Mouse (Mus musculus): ENCODE data around the gene Mthfd2.

Mthfd2 gene

DNA sequence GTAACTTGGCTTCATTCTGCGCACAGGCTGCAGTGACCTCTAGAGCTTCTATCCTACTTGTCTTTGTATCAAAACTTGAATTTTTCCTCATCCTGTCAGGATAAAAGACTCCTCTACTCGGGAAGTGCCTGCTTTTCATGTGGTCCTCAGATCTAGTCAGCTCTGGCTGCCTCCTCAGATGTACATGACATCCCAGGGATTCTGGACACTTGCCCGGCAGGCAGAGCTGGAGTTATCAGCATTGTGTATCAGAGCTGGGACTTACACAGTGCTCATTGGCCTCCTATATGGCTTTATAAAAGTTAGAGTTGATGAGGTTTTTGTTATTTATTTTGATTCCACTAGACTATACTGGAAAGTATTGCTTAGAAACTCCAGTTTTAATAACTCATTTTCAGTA, 15.7 kb upstream of the Mthfd2 start:
- DNase-seq (ENCODE audit: low spot score in 2 of 2): no peak

DNA sequence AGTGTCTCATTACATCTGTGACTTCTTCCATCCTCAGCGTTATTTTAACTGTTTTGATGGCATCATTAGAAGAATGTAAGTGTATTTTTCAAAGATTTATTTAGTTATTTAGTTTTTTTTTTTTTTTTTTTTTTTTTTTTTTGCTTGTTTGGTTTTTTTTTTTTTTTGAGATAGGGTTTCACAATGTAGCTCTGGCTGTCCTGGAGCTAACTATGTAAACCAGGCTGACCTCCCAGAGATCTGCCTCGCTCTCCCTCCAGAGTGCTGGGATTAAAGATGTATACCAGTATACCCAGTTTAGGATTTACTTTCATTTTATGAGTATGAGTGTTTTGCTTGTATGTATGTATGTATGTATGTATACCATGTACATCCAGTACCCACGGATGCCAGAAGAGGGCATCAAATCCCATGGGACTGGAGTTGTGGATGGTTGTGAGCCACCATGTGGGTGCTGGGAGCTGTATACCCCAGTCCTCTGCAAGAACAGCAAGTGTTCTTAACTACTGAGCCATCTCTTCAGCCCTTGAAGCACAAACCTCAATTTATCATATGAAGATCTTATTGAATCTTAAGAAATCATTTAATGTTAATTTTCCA, 2.0 kb upstream of the Mthfd2 start:
- DNase-seq (ENCODE audit: low spot score in 2 of 2): no peak

DNA sequence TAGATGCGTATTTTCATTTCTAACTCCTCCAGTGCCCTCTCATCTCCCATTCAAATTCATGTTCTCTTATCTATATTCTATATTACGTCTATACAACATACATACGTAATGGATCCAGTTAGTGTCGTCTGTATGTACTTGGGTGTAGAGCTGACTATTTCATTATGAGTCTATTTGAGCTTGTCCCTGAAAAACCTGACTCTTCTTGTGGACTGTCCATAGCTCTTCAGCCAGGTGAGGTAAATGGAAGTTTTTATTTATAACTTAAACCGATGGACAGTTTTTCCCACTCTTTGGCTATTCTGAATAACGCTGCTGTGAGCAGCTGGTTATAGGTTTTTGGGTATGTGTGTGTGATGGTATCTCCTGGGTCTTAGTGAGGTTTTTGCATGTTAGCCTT, 1.1 kb upstream of the Mthfd2 start:
- DNase-seq (ENCODE audit: low spot score in 2 of 2): no peak

DNA sequence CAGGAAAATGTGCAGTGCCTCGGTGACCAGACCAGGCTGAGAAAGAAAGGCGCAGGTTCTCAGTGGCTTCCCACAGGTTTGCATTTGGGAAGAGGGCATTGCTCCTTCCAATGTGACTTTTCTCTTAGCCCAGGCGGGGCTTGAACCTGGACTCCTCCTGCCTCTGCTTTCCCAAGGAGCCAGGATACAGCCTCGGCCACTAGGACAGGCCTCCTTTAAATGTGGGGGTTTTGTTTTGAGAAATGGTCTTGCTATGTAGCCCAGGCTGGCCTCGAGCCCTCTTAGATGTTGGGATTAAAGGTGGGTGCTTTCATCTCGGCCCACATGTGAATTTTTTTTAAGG, 657 bp upstream of the Mthfd2 start:
- no peak for DNase-seq (ENCODE audit: low spot score in 2 of 2)

DNA sequence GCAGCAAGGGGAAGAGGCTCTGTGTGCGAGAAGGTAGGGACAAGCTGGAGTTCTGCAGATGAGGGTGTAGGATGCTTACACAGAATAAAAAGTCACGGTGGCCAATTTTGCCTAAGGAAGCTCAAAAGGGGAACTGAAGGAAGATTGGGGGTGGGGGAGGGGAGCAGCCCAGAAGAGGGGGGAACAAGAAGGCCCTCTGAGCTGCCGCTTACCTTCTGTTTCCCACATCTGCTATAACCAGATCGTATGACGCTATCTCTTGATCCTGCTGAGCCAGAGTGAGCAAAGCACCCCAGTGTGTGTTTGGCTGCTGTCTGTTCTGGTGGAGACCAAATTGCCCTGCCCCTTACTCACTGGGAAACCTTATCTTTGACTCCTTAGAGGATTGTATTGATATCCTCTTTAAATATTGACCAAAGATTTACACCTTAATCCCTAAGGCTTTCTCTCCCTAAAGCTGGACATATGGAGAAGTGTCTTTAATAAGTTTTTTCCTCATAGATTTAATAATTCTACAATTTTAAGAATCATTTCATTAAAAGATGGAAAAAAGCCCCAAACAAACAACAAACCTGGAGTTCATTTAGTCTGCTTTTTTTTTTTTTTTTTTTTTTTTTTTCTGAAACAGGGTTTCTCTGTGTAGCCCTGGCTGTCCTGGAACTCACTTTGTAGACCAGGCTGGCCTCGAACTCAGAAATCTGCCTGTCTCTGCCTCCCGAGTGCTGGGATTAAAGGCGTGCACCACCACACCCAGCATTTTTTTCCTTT, 1.9 kb downstream of the Mthfd2 start:
- DNase-seq (ENCODE audit: low spot score in 2 of 2): peak in 1 of 2 experiments; percentile 19

DNA sequence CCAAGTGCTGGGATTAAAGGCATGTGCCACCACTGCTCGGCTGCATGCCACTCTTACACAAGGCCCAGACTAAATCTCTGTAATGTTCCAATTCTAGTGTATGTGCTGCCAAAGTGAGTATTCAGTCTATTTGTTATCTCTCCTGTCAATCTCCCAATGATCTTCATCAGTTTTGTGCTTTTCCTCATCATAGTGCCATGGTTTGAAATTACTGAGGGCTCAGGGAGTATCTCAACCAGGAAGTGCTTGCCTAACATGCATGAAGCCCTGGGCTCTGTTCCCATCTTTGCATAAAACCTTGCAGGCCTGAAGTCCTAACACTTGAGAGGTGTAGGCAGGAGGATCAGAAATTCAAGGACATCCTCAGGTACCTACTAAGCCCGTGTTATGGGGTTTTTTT, 2.9 kb downstream of the Mthfd2 start:
- no peak for DNase-seq (ENCODE audit: low spot score in 2 of 2)

DNA sequence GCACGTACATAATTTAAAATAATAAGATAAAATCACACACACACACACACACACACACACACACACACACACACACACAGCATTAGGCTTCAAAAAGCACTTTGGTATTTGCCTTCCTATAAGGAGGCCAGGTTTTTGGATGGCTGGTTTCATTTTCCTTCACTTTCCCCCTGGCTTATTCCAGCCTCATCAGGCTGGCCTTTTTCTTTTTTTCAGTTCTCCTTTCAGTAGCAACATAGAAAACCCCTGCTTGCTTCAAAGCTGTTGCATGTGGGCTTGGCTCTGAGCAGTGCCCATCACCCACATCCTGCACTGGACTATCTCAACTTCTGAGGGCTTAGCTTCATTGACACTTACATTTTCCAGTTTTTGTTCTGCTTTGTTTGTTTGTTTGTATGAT, 3.8 kb downstream of the Mthfd2 start:
- DNase-seq (ENCODE audit: low spot score in 2 of 2): peak; percentile 60 to 62

DNA sequence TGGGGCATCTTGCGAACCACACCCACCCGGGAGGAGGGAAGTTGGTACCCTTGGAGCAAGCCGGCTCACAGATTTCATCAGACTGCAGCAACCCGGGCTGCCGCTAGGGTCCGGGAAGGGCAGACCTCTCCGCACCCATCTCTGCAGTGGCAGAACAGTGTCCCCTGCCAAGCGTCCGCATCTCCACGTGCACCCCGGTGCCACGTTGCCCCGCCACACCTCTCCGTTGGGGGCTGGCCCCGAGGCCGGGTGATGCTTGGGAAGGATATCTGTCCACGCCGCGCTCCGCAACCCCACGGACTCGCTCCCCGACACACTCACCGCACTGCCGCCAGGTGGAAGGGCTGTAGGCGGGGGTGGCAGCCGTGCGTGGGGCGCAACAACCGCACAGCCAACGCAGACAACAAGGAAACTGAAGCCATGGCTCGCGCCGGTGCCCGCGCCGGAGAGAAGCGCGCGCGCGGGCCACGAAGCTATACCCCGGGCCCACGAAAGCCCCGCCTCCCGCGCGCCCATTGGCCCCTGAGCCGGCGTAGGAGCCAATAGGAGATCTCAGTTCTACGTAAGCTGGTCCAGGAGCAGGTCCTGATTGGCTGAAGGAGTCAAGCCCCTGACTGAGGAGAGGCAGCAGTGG, 8.5 kb downstream of the Mthfd2 start:
- peak; percentile 92 to 94 for DNase-seq (ENCODE audit: low spot score in 2 of 2)

DNA sequence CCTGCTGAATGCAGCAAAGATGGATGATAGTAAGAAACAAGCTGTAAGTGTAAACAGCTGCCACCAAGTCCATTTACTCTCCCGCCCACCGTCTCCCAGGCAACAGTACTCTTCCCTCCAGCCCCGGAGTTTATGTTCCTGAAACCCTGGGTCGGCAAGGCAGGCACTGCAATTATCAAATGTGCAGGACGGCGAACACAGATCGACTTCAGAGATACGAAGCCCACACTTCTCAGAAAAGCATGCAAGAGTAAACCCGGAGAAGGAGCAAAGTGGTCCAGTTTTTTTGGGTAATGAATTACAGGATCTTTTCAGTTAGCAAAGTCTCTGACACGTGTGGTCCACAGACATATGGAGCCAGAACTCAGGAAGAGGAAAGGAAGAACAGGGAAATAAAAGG, 9.7 kb downstream of the Mthfd2 start:
- no peak for DNase-seq (ENCODE audit: low spot score in 2 of 2)

DNA sequence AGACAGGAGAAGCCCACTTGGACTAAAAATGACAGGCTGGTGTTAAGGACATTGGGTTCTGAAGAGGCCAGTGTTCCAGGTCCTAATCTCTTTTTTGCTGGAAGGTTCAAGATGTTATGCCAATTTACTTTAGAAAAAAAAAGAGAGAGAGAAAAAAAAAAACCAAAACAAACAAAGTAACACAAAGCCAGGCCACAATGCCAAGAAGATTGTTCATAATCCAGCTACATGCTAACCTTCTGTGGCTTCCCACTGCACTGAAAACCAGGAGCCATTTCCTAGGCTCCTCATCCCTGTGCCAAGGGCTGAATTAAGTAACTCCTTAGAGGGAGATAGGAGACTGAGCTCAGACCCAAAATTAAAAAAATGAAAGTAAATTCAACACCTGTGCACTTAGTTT, 10.4 kb downstream of the Mthfd2 start:
- DNase-seq (ENCODE audit: low spot score in 2 of 2): no peak

DNA sequence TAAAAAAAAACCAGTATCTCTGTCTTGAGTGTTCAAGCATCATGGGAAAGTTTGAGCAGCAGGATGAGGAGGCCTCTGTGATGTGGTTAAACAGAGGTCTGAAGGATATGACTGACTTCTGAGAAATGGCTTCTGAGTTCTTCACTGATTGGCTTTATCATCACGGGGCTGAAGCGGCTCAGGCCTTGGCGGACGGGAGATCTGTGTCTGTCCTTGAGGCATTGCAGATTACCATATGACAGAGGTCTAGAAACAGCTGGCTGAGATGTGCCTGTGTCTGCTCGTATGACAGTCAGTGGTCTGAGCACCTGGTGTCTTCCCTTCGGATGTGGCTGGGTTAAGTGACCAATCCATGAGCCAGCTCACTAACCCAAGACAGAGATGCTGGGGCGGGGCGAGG, 13.2 kb downstream of the Mthfd2 start:
- peak; percentile 18 to 22 for DNase-seq (ENCODE audit: low spot score in 2 of 2)

DNA sequence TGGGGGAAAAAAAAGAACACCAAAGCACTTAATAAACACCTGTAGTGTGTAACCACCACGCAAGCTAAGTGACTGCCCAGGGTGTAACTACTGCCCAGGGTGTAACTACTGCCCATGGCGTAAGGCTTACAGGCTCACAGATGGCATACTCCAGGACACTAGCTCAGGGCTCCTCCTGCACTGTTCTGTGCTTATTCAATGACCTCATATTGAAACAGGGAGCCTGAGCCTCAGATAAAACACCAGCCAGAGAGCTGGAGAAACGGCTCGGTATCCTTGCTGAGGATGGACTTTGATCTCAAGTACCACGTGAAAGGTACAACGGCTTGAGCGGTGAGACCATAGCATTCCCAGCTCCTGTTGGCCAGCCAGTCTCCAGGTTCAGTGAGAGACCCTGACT, 13.7 kb downstream of the Mthfd2 start:
- DNase-seq (ENCODE audit: low spot score in 2 of 2): no peak

DNA sequence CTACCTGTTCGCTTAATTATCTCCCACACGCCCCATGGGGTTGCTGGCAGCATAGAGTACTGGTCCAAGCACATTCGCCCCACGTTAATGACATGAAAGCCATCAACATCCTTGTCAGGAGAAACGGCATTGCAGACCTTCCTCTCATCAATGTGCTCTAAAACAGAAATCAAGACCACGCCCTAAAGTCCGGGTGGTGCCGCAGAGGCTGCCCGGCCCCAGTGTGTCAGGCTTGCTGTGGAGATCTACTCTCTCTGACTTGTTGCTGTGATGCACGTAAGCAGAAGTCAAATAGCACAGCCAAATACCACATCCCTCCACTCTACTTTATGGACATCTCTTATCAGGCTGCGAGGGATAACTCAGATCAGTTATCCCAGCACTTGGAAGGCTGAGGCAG, 14.5 kb downstream of the Mthfd2 start:
- DNase-seq (ENCODE audit: low spot score in 2 of 2): no peak

DNA sequence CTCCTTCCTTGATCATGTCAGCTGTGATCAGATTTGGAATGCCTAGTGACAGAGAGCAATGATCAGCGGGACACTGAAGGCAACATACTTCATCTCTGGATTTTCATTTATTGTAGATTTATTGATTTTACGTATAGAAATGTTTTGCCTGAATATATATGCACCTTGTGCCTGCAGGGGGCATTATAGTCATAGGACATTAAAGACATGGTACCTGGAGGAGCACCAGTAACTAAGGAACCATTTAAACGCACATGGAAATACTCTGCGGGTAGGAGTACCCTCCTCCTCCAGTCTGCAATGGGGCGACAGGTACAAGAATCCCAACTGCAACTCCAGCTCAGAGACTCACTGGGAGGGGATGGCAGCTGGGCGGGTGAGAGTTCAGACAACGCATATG, 16.7 kb downstream of the Mthfd2 start:
- peak; percentile 17 to 35 for DNase-seq (ENCODE audit: low spot score in 2 of 2)

DNA sequence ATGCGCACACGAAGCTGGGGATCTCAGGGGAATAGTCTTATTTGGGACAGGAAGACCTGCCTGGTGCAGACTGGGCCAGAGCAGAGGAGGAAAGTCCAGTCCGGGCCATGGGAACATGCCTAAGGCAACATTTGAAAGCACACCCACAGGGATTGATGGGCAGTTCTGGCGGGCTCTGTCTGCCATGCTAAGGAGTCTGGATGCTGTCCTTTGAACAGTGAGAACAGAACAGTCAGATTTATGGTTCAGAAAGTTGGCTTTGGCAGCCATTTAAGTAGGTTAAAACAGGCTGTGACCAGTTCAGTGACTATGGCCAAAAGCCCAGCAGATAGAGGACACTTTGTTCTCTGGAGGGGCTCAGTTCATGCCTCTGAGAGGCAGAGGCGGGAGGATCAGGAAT, 23.4 kb downstream of the Mthfd2 start:
- DNase-seq (ENCODE audit: low spot score in 2 of 2): no peak

DNA sequence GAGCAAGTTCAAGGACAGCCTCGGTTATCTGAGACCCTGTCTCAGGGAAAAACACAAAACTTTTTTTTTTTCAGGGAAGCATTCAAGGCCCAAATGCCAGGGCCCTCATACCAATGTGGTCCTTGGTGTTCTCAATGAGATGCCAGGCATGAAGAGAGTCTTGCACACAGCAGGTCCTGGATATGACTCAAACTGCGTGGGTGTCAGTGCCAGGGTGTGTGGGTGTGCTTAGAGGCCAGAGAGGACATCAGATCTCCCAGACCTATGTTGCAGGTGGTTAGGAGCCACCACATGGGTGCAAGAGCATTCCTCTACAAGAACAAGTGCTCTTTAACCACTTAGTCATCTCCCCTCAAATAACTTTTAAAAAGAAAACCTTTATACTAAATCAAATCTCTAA, 24.4 kb downstream of the Mthfd2 start:
- DNase-seq (ENCODE audit: low spot score in 2 of 2): no peak

DNA sequence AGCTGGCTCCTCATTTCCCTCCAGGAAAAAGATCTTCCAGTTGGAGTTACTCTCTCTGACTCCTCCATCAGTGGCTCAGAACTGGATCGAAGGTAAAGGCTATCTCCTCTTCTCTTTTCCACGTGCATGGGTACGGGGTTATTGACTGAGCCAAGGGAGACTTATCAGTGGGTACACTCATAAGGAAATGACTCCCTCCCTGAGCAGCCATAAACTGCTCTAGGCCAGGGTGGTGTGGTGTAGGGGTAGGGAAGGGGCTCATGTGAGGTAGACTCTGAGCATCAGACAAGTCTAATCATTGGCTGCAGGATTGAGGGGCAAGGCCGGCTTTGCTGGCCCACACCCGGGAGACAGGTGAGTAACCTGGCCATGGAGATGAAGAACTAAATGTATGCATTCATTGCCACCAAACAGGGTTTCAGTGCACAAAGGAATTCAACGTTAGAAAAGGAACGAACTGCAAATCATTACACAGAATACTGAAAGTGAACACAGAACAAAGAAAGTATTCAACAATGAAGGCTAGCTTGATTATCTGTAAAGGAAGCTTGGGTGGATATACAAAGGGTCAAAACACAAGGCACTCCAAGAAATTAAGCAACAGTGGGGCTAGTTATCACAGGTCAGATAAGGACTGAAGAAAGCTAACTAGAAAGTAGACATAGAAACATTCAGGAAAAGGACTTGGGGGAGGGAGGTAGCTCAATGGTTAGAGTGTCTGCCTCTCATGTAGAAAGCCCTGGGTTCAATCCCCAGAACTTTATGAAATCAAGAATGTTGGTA, 25.1 kb downstream of the Mthfd2 start:
- DNase-seq (ENCODE audit: low spot score in 2 of 2): no peak

DNA sequence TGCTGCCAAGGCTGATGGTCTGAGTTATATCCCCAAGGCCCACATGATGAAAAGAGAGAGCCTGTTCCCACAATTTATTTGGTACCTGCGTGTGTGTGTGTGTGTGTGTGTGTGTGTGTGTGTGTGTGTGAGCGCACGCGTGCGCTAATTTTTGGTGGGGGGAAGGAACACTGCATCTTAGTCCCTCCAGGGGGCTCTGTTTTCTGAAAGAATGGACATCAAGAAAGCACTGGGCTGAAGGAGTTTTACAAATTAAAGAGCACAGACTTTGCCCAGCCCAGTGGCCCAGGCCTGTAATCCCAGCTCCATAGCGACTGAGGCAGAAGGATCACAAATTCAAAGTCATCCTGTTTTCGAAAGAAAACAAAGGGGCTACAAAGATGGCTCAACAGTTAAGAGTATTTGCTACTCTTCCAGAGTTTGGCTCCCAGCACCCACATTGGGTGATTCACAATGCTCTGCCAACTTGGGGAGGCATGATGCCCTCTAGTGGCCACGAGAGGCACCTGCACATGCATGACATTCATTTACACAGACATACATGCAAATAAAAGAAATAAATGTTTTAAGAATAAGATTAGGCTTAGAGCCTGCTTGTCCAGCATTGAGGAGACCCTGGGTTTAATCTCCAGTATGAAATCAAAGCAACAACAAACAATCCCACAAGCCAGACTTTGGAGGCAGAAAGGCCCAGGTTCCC, 45.3 kb downstream of the Mthfd2 start:
- peak in 1 of 2 experiments; percentile 19 for DNase-seq (ENCODE audit: low spot score in 2 of 2)

DNA sequence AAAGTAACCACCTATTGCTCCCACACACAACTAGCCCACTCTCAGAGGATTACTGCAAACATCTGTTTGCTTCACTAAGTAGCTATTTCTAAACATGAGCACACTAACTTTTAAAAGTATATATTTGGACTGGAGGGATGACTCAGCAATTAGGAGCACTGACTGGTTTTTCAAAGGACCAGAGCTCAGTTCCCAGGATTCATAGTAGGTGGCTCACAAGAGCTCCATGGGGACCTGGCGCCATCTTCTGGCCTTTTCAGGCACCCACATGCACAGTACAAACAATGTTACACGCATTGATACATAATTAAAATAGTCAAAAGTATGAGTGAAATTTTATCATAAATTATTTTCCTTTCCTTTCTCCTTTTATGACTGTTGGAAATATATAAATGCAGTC, 46.8 kb downstream of the Mthfd2 start:
- peak in 1 of 2 experiments; percentile 23 for DNase-seq (ENCODE audit: low spot score in 2 of 2)

DNA sequence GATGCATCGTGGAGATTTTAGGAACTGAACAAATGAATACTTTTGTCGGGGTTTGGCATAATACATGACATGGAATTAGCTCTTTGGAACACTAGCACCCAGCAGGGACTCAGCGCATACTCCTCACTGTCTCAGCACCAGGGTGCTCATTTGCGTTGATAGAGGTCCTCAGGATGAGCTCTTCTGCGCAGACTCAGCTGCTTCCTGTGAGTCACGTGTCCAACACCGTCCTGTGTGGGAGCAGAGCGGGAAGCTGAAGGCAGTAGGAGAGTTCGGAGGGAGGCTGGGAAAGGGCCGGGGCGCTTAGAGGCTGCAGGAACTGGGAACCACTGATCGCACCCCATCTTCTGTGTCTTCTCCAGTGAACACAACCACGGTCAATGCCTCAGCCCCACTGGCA, 48.6 kb downstream of the Mthfd2 start:
- no peak for DNase-seq (ENCODE audit: low spot score in 2 of 2)

DNA sequence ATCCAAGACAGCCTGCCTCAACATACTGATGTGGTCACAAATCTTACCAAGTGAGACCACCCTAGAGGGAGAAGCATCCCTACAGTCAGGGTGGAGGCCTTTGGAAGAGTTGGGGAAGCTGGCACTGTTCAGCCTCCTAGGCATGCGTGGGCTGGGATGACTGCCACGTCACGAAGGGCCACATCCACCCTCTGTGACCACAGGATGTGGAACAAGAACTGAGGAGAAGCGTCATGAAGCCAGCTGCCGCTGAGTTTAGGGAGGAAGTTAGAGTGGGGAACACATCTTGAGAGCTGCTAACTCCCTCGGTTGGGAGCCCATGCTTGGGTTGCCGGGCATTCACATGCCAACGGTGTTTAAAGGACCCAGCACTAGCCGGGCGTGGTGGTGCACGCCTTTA, 52.0 kb downstream of the Mthfd2 start:
- DNase-seq (ENCODE audit: low spot score in 2 of 2): peak; percentile 22 to 40

All from spleen, postnatal 36 days (tissue).